Mouse (Mus musculus) hematopoietic stem cell, adult 5-6 weeks (primary cell): ENCODE data around the gene Armc7. TPM values are rescaled to one million over a fixed set of nuclear protein-coding genes. Genes with fewer than 3 reads are reported as not detected.
"Not testable (repeated sequence)": the region's sequence is repeated elsewhere in the genome, so short reads cannot be mapped to it uniquely, and the experiment has no call there.

Experiments
- ATAC-seq, 2 experiments: fragments of 125-278 bp in 1 of 2; replicated peaks in 1 of 2; 2 replicates each; pipeline ENCODE4 v1.8.0; 2016 to 2017; ENCODE audit warnings: inconsistent platforms in 2 of 2, mild to moderate bottlenecking in 2 of 2, moderate number of reproducible peaks in 2 of 2, low read depth in 1 of 2, moderate TSS enrichment in 1 of 2; ENCODE audit not compliant: low FRiP score in 2 of 2, poor library complexity in 2 of 2, severe bottlenecking in 2 of 2, insufficient read depth in 1 of 2, low TSS enrichment in 1 of 2
- total RNA-seq: library from RNA; stranded (forward); fragments of 172-1452, 232-1000 nt; gene quantifications from 2 replicates; pipeline ENCODE4 v1.2.3, GENCODE M21; 2017

Armc7 gene
- total RNA-seq, 1 experiment from 2014 or later, result 14.9 TPM

GRCm38 (mm10) chr11:115451781-115452241, 23.7 kb upstream of the Armc7 start:
- peak; percentile 35 to 38; a peak in 1 of 4 replicates for ATAC-seq

GRCm38 (mm10) chr11:115452281-115452860, 23.1 kb upstream of the Armc7 start:
- peak in 1 of 2 experiments; percentile 18; a peak in 1 of 4 replicates for ATAC-seq

DNA sequence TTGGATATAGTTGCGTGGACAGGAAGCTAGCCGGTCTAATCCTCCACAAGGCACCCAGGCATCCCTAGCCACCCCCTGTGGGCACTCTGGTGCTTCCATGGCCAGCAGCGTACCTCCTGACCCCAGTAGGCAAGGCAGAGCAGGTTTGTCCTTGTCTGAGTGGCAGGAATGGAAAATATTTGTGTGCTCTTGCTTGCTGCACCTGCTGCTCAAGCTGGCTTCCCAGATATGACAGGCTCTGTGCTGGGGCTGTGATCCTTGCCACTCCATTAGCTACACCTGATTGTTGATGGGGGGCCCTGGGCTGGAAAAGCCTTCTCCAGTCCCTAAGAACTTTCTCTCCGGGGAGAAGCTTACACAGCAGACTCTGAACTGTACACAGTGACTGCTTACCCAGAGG, 22.2 kb upstream of the Armc7 start:
- ATAC-seq, result no peak

- not testable (repeated sequence) for ATAC-seq
Observed at GRCm38 (mm10) chr11:115454822-115455221, 20.6 kb upstream of the Armc7 start.

DNA sequence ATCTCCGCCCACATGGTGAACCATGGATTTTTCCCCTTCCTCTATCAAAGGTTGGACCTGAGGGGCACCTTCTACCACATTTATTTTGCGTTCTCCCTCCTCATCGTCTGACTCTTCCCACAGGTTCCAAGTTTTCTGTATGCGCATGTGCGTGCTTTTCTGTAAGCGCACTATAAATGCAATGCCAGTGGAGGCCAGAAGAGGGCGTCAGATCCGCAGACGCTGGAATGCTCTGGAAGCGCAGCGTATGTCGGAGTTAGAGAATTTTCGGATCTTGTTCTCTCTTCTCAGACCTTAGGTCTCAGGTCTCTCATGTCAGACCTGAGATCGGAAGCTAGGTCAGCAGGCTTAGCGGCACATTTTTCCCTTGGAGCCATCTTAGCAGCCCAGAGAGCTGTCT, 19.8 kb upstream of the Armc7 start:
- ATAC-seq, result no peak

- ATAC-seq, result no peak
Observed at GRCm38 (mm10) chr11:115456182-115456581, 19.3 kb upstream of the Armc7 start.

GRCm38 (mm10) chr11:115457405-115457804, 18.1 kb upstream of the Armc7 start:
- ATAC-seq, result no peak

DNA sequence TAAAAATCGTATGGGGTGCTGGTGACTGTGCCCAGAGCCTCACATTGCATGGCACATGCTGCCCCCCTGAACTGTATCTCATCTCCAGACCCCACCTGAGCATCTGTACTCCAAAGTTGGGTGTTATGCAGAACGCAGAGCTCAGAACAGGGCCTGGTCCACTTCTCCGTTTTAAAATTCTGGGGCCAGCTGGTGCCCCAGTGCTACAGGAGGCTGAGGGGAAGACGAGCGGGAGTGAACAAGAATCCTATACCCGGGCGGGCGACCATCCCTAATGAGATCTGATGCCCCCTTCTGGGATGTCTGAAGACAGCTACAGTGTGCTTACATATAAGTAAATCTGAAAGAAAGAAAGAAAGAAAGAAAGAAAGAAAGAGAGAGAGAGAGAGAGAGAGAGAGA, 14.5 kb upstream of the Armc7 start:
- ATAC-seq, result no peak

- ATAC-seq, result no peak
Observed at GRCm38 (mm10) chr11:115461846-115462242, 13.6 kb upstream of the Armc7 start.

- no peak for ATAC-seq
Observed at GRCm38 (mm10) chr11:115462243-115462891, 13.1 kb upstream of the Armc7 start, which contains the start of gene Slc16a5. Gene Slc16a5 (plus strand): TSS chr11:115462474.

GRCm38 (mm10) chr11:115463397-115463796, 12.1 kb upstream of the Armc7 start:
- no peak for ATAC-seq

GRCm38 (mm10) chr11:115464851-115465250, 10.6 kb upstream of the Armc7 start:
- ATAC-seq, result no peak

- ATAC-seq, result no peak
Observed at GRCm38 (mm10) chr11:115467217-115467618, 8.2 kb upstream of the Armc7 start.

DNA sequence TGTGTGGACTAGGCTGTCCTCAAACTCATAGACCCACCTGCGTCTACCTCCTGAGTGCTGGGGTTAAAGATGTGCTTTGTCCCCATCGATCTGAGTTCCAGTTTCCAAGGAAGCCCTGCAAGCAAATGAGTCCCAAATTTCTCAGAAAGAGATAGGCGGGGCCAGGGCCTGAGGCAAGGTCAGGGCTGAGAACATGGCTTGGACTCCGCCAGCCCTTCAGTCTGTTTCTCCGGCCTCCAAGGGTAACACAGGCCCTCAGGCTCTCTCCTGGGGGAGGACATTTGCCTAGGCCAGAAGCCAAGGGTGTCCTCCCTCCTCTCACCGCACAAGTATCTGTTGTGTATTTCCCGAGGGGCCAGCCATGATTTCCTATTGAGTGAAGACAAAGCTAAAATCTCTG, 3.3 kb upstream of the Armc7 start:
- no peak for ATAC-seq

GRCm38 (mm10) chr11:115473626-115474275, 1.7 kb upstream of the Armc7 start:
- ATAC-seq, result peak; percentile 60 to 72

DNA sequence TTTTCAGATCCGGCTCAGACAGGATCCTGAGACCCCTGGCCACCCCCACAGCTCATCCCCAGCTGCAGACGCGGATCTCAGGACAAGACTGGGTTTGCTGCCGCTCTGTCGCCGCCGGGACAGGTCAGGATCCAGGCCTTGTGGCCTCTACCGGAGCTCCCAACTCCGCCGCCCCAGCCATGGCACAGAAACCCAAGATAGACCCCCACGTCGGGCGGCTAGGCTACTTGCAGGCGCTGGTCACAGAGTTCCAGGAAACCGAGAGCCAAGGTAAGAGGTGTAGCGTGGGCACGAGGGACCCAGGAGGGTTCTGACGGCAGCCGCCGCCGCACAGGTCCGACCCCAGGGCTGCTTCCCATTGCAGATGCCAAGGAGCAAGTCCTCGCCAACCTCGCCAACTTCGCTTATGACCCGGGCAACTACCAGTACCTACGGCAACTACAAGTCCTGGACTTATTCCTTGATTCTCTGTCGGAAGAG, 331 bp downstream of the Armc7 start:
- peak in 1 of 2 experiments; percentile 0; a peak in 2 of 4 replicates for ATAC-seq

- ATAC-seq, result not testable (repeated sequence)
Observed at GRCm38 (mm10) chr11:115476630-115477029, 1.2 kb downstream of the Armc7 start.

- ATAC-seq, result peak in 1 of 2 experiments; percentile 46; a peak in 1 of 4 replicates
Observed at GRCm38 (mm10) chr11:115477388-115477787, 1.9 kb downstream of the Armc7 start.
